Mouse (Mus musculus) limb, embryonic 14.5 days (tissue): ENCODE results near the gene Gm5662. TPM values are rescaled to one million over a fixed set of nuclear protein-coding genes. Genes with fewer than 3 reads are reported as not detected.
"Not testable (repeated sequence)": the region's sequence is repeated elsewhere in the genome, so short reads cannot be mapped to it uniquely, and the experiment has no call there.

Experiments
- ATAC-seq: fragments of 200-750 bp; cut with Nextera tagmentation; 2 replicates; pipeline ENCODE4 v1.8.0; 2017; ENCODE audit warnings: low read depth, moderate number of reproducible peaks, moderate TSS enrichment; ENCODE audit not compliant: low FRiP score
- DNase-seq: peaks from one replicate; pipeline ENCODE4 v3.0.0-alpha.2; 2015; ENCODE audit warnings: low spot score
- H3K27ac ChIP-seq: fragments of 300-500 bp; sonication (generic); replicated peaks from 2 replicates; pipeline ENCODE4 v1.5.1; 2014; ENCODE audit warnings: low read depth, mild to moderate bottlenecking, low read length, moderate library complexity, mixed read lengths
- H3K27me3 ChIP-seq: fragments of 300-500 bp; sonication (generic); 2 replicates; pipeline ENCODE4 v1.6.1; 2014; ENCODE audit warnings: low read length, mixed read lengths; ENCODE audit not compliant: control insufficient read depth, insufficient read depth
- H3K36me3 ChIP-seq: fragments of 300-500 bp; sonication (generic); 2 replicates; pipeline ENCODE4 v1.6.1; 2014; ENCODE audit warnings: mild to moderate bottlenecking, low read length, moderate library complexity, mixed read lengths; ENCODE audit not compliant: control insufficient read depth, insufficient read depth
- H3K4me1 ChIP-seq: fragments of 300-500 bp; sonication (generic); 2 replicates; pipeline ENCODE4 v1.6.1; 2014; ENCODE audit warnings: antibody characterized with exemption, low read length, mixed read lengths; ENCODE audit not compliant: control insufficient read depth, insufficient read depth
- H3K4me2 ChIP-seq: fragments of 300-500 bp; sonication (generic); replicated peaks from 2 replicates; pipeline ENCODE4 v1.6.1; 2014; ENCODE audit warnings: low read depth, mild to moderate bottlenecking, low read length, moderate library complexity; ENCODE audit not compliant: severe bottlenecking
- H3K4me3 ChIP-seq: fragments of 300-500 bp; sonication (generic); replicated peaks from 2 replicates; pipeline ENCODE4 v1.5.1; 2014; ENCODE audit warnings: low read length
- H3K9ac ChIP-seq: fragments of 300-500 bp; sonication (generic); 2 replicates; pipeline ENCODE4 v1.6.1; 2014; ENCODE audit warnings: mild to moderate bottlenecking, low read depth, low read length, moderate library complexity; ENCODE audit not compliant: severe bottlenecking
- H3K9me3 ChIP-seq: fragments of 300-500 bp; sonication (generic); 2 replicates; pipeline ENCODE4 v1.6.1; 2016; ENCODE audit warnings: low read length; ENCODE audit not compliant: control insufficient read depth
- POLR2A ChIP-seq: fragments of 200-500 bp; IDR thresholded peaks from 2 replicates; pipeline ENCODE4 v1.8.0; 2012; ENCODE audit warnings: inconsistent platforms, mild to moderate bottlenecking, moderate library complexity, borderline replicate concordance; ENCODE audit not compliant: insufficient read depth, insufficient read length; ENCODE audit errors: extremely low read depth
- WGBS: fragments of 180-500 bp; shearing (Covaris S2); extraction: QIAGEN DNeasy Blood & Tissue Kit; methylation state at CpG from one replicate; pipeline ENCODE4 v1.1.7; 2014; 5-methylcytosine and 5-hydroxymethylcytosine counted together
- polyA plus RNA-seq, 2 experiments: library from polyadenylated mRNA; depleted of rRNA in 1 of 2; stranded (reverse) in 1 of 2; unstranded in 1 of 2; fragments of >200 nt; fragmentation: Nextera tagmentation in 1 of 2; extraction: Ambion mirVana in 1 of 2; gene quantifications; 2 replicates each; pipeline versions ENCODE4 v1.2.1 to v1.2.3; 2012 to 2014

The Gm5662 gene
- not detected in 2 replicates for polyA plus RNA-seq (2012; rRNA removed)
- polyA plus RNA-seq (2014; fragmentation: Nextera tagmentation; extraction: Ambion mirVana) = not detected in 2 replicates

DNA sequence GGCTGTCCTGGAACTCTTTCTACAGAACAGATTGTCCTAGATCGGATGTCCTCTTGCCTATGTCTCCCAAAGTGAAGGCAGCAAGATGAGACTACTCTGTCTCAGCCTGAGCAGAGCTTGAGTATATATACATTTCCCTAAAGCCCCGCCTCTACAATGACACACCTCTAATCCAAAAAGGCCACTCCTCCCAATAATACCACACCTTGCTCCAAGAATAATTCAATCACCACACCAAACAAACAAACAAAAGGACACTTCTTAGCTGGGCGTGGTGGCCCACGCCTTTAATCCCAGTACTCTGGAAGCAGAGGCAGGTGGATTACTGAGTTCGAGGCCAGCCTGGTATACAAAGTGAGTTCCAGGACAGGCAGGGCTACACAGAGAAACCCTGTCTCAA, at the start of gene Gm5662:
TSS of gene Gm5662 (minus strand) at position 101 of the 400 bp plus-strand sequence.
- H3K36me3 ChIP-seq, DNase-seq, H3K9me3 ChIP-seq, H3K4me2 ChIP-seq, H3K27ac ChIP-seq, H3K4me3 ChIP-seq, H3K4me1 ChIP-seq, H3K9ac ChIP-seq, H3K27me3 ChIP-seq, ATAC-seq: not testable (repeated sequence)
- 81% methylated on average over 5 of the region's 5 CpGs for WGBS

- not testable (repeated sequence) for ATAC-seq, H3K4me2 ChIP-seq, H3K36me3 ChIP-seq, H3K4me1 ChIP-seq, H3K27ac ChIP-seq, DNase-seq, H3K9me3 ChIP-seq, H3K4me3 ChIP-seq, H3K9ac ChIP-seq, H3K27me3 ChIP-seq
- 98% methylated on average over 2 of the region's 2 CpGs for WGBS
These were observed 49.6 kb upstream of the Gm5662 start, which contains the start of gene Gm5039 for GRCm38 (mm10) chr12:88323926-88324325. Gm5039 (minus strand) TSS chr12:88324026.

DNA sequence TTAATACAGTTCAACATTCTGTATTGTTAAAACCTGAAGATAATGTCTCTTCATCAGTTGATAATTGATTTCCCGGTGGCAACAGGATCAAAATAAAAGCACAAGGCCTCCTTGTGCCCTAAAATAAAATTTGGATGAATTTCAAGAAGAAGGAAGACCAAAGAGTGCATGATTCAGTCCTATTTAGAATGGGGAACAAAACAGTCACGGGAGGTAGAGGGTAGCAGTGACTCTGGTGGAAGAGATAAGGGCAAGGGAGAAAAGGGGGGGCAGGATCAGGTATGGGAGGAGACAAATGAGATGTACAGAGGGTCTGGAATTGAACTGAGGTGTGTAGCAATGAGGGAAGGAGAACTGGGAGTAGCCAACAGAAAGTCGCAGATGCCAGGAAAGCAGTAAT, 40.3 kb upstream of the Gm5662 start:
- H3K27me3 ChIP-seq = no peaks in the 10 kb centered on the region
- DNase-seq = no peak
- no peaks in the 10 kb centered on the region for H3K9me3 ChIP-seq
- H3K4me3 ChIP-seq = no peak overlapping the region
- no peaks in the 10 kb centered on the region for H3K4me1 ChIP-seq
- H3K36me3 ChIP-seq = no peaks in the 10 kb centered on the region
- H3K27ac ChIP-seq = no peak overlapping the region
- no peak for ATAC-seq
- WGBS = 84% methylated on average over 3 of the region's 3 CpGs
- H3K4me2 ChIP-seq = no peak overlapping the region
- TF ChIP-seq POLR2A = no peak
- H3K9ac ChIP-seq = no peak overlapping the region

- H3K4me2 ChIP-seq, H3K27me3 ChIP-seq, H3K9me3 ChIP-seq, ATAC-seq, H3K9ac ChIP-seq, H3K36me3 ChIP-seq, H3K4me1 ChIP-seq, H3K4me3 ChIP-seq, DNase-seq, H3K27ac ChIP-seq: not testable (repeated sequence)
- WGBS = 54% methylated on average over 2 of the region's 2 CpGs
These were observed 22.9 kb upstream of the Gm5662 start for GRCm38 (mm10) chr12:88297171-88297570.

- H3K9me3 ChIP-seq, H3K36me3 ChIP-seq, H3K4me2 ChIP-seq, DNase-seq, H3K27ac ChIP-seq, H3K4me1 ChIP-seq, H3K4me3 ChIP-seq, ATAC-seq, H3K9ac ChIP-seq, H3K27me3 ChIP-seq: not testable (repeated sequence)
- WGBS = 64% methylated on average over 4 of the region's 4 CpGs
These were observed 18.8 kb upstream of the Gm5662 start for GRCm38 (mm10) chr12:88293082-88293481.

- H3K9ac ChIP-seq, H3K27ac ChIP-seq, DNase-seq, H3K9me3 ChIP-seq, ATAC-seq, H3K4me2 ChIP-seq, H3K4me1 ChIP-seq, H3K27me3 ChIP-seq, H3K4me3 ChIP-seq, H3K36me3 ChIP-seq: not testable (repeated sequence)
- 100% methylated on average over 2 of the region's 5 CpGs for WGBS
These were observed 10.9 kb upstream of the Gm5662 start for GRCm38 (mm10) chr12:88285224-88285623.
